Mouse (Mus musculus) 3134 (cell line): ENCODE measurements at regions not wholly inside any gene's neighbourhood (a gene's known extent, or its start where the extent isn't known, plus 50 kb on each side); places are given as distances from the start of the nearest gene placed in this dataset.

ENCODE experiments used
- DNase-seq: peaks from one replicate; pipeline ENCODE4 v3.0.0-alpha.2; 2011; ENCODE audit warnings: low spot score; ENCODE audit not compliant: insufficient read length; ENCODE audit errors: extremely low read depth

- no peak for DNase-seq
These were observed 500.7 kb downstream of the Nr2f2 start for GRCm38 (mm10) chr7:69865801-69866200.

GRCm38 (mm10) chr7:69844631-69845324 lies 521.8 kb downstream of the Nr2f2 start:
- DNase-seq: no peak

- no peak for DNase-seq
These were observed 529.2 kb downstream of the Nr2f2 start for GRCm38 (mm10) chr7:69837379-69837778.

GRCm38 (mm10) chr7:69827251-69827650 lies 539.3 kb downstream of the Nr2f2 start:
- DNase-seq: no peak

GRCm38 (mm10) chr7:69820570-69820969 lies 546.0 kb downstream of the Nr2f2 start:
- no peak for DNase-seq

- DNase-seq: no peak
These were observed 554.2 kb downstream of the Nr2f2 start for GRCm38 (mm10) chr7:69812301-69812700.

- peak; percentile 17 for DNase-seq
These were observed 555.7 kb downstream of the Nr2f2 start for GRCm38 (mm10) chr7:69810873-69811272.

GRCm38 (mm10) chr7:69807220-69807619 lies 559.3 kb downstream of the Nr2f2 start:
- peak; percentile 33 for DNase-seq

- DNase-seq: no peak
These were observed 595.6 kb downstream of the Nr2f2 start for GRCm38 (mm10) chr7:69770980-69771348.

GRCm38 (mm10) chr7:69770313-69770979 lies 596.1 kb downstream of the Nr2f2 start:
- DNase-seq: peak; percentile 3

GRCm38 (mm10) chr7:69766451-69766850 lies 600.1 kb downstream of the Nr2f2 start:
- no peak for DNase-seq

- no peak for DNase-seq
These were observed 626.0 kb downstream of the Nr2f2 start for GRCm38 (mm10) chr7:69740495-69740894.

- DNase-seq: no peak
These were observed 627.5 kb downstream of the Nr2f2 start for GRCm38 (mm10) chr7:69738998-69739397.

GRCm38 (mm10) chr7:69715081-69715480 lies 651.5 kb downstream of the Nr2f2 start:
- no peak for DNase-seq

- no peak for DNase-seq
These were observed 696.3 kb downstream of the Nr2f2 start for GRCm38 (mm10) chr7:69670211-69670610.

- no peak for DNase-seq
These were observed 711.0 kb downstream of the Nr2f2 start for GRCm38 (mm10) chr7:69655583-69655982.

GRCm38 (mm10) chr7:69645449-69645848 lies 721.1 kb downstream of the Nr2f2 start:
- no peak for DNase-seq

GRCm38 (mm10) chr7:69641652-69642051 lies 724.9 kb downstream of the Nr2f2 start:
- DNase-seq: no peak

- DNase-seq: no peak
These were observed 766.7 kb downstream of the Nr2f2 start for GRCm38 (mm10) chr7:69599866-69600265.

GRCm38 (mm10) chr7:69585716-69586115 lies 780.8 kb downstream of the Nr2f2 start:
- no peak for DNase-seq

GRCm38 (mm10) chr7:69585131-69585530 lies 781.4 kb downstream of the Nr2f2 start:
- DNase-seq: no peak

- no peak for DNase-seq
These were observed 782.0 kb downstream of the Nr2f2 start for GRCm38 (mm10) chr7:69584516-69584915.
